Mouse (Mus musculus) embryonic fibroblast, embryonic 13.5 days (primary cell): ENCODE results near the gene Ndufs2.

Experiments used
- CTCF ChIP-seq: IDR thresholded peaks from 2 replicates; pipeline ENCODE4 v1.5.1; 2011; ENCODE audit warnings: mild to moderate bottlenecking, control low read depth, low read length, moderate library complexity, borderline replicate concordance; ENCODE audit not compliant: insufficient read depth
- POLR2A ChIP-seq: IDR thresholded peaks from 2 replicates; pipeline ENCODE4 v1.6.1; 2011; ENCODE audit warnings: low read depth, mild to moderate bottlenecking, control low read depth, low read length, moderate library complexity

- no peak for TF ChIP-seq CTCF
- TF ChIP-seq POLR2A = no peak
Measured at GRCm38 (mm10) chr1:171256937-171257548, 5.9 kb upstream of the Ndufs2 start.
